In genomic region chr10:108408025-108408424, GRCm38 (mm10) we compare ENCODE assay signal across 14 mouse cellular contexts.
DNase-seq lines count a peak whose midpoint lies in the region; ATAC-seq and TF ChIP-seq lines count a peak whose summit lies in the region.
"Had no signal": no experiment of that assay in that cellular context is flagged by ENCODE, and none has a peak within 500 bp of the region (broad histone marks: within the 10 kb centered on the region; RNA-seq: fewer than 3 reads in every experiment).

No protein-coding gene starts in this region.

- H3K27ac ChIP-seq in kidney, adult 2 months (ENCODE audit: insufficient read depth, low read depth, low read length), result no peak overlapping the region; the same call in 1 of the 2 replicates
- H3K27ac ChIP-seq in embryonic facial prominence, embryonic 13.5 days, result no peak overlapping the region
- H3K27ac ChIP-seq in liver, embryonic 12.5 days, result peak overlapping the region; percentile 31; the same call in 1 of the 2 replicates
- H3K27ac ChIP-seq: limb, embryonic 13.5 days; neural tube, embryonic 15.5 days had no signal

- peaks cover 9% of the 10 kb centered on the region for H3K36me3 ChIP-seq in kidney, adult 2 months (ENCODE audit: control insufficient read depth, insufficient read depth, low read length)
- H3K36me3 ChIP-seq in embryonic facial prominence, embryonic 13.5 days, result no peaks in the 10 kb centered on the region
- H3K36me3 ChIP-seq in liver, embryonic 12.5 days, result peaks cover 13% of the 10 kb centered on the region
- H3K36me3 ChIP-seq: limb, embryonic 13.5 days; neural tube, embryonic 15.5 days had no signal

- H3K9ac ChIP-seq in embryonic facial prominence, embryonic 13.5 days, result no peak overlapping the region
- no peak overlapping the region for H3K9ac ChIP-seq in liver, embryonic 12.5 days
- H3K9ac ChIP-seq: limb, embryonic 13.5 days; neural tube, embryonic 15.5 days had no signal

- DNase-seq in kidney, adult 2 months, result peak; percentile 40
- no peak for DNase-seq in kidney, postnatal 10 days
- peak; percentile 53 for DNase-seq in lung, postnatal 14 days
- no peak for DNase-seq in right cerebral cortex, postnatal 10 days (ENCODE audit: low spot score in 2 of 2)
- no peak for DNase-seq in adrenal gland, adult 8-10 months
- DNase-seq in gastrocnemius, postnatal 36 days, result no peak
- DNase-seq: cerebellum, adult 8-10 months; thymus, postnatal 14 days had no signal

- TF ChIP-seq CTCF in kidney, adult 2 months (conservative IDR thresholded peaks at IDR 0.05; ENCODE audit: insufficient read depth, insufficient read length, low read depth, low read length), result no peak

- no peaks in the 10 kb centered on the region for H3K9me3 ChIP-seq in embryonic facial prominence, embryonic 13.5 days
- no peaks in the 10 kb centered on the region for H3K9me3 ChIP-seq in liver, embryonic 12.5 days (replicated peaks)
- H3K9me3 ChIP-seq: limb, embryonic 13.5 days; neural tube, embryonic 15.5 days had no signal

- H3K4me3 ChIP-seq in kidney, adult 2 months (ENCODE audit: insufficient read depth, low read depth, low read length), result no peak overlapping the region
- no peak overlapping the region for H3K4me3 ChIP-seq in embryonic facial prominence, embryonic 13.5 days
- no peak overlapping the region for H3K4me3 ChIP-seq in liver, embryonic 12.5 days
- H3K4me3 ChIP-seq: limb, embryonic 13.5 days; neural tube, embryonic 15.5 days had no signal

- intact Hi-C loops in gastrocnemius, postnatal 36 days (cut with DNase I), result no loop called here

- H3K4me1 ChIP-seq in kidney, adult 2 months (ENCODE audit: control insufficient read depth, insufficient read depth, low read length), result peaks cover 27% of the 10 kb centered on the region
- H3K4me1 ChIP-seq in embryonic facial prominence, embryonic 13.5 days, result peaks cover 8% of the 10 kb centered on the region
- H3K4me1 ChIP-seq in liver, embryonic 12.5 days, result peaks cover 8% of the 10 kb centered on the region; the same call in 1 of the 2 replicates
- H3K4me1 ChIP-seq: neural tube, embryonic 15.5 days had no signal

- peak; percentile 20; the same call in 1 of the 2 replicates for ATAC-seq in embryonic facial prominence, embryonic 13.5 days (ENCODE audit: insufficient number of reproducible peaks, insufficient read depth, low FRiP score, low TSS enrichment, low read depth)
- ATAC-seq in liver, embryonic 12.5 days, result no peak
- ATAC-seq: midbrain, embryonic 16.5 days; Patski had no signal

- TF ChIP-seq POLR2A in kidney, adult 2 months (IDR thresholded peaks at IDR 0.05; ENCODE audit: low read depth, low read length), result no peak

- no peaks in the 10 kb centered on the region for H3K27me3 ChIP-seq in kidney, adult 2 months (replicated peaks; ENCODE audit: control insufficient read depth, insufficient read depth, low read length)
- H3K27me3 ChIP-seq in embryonic facial prominence, embryonic 13.5 days, result no peaks in the 10 kb centered on the region
- H3K27me3 ChIP-seq in liver, embryonic 12.5 days (replicated peaks), result no peaks in the 10 kb centered on the region
- H3K27me3 ChIP-seq: limb, embryonic 13.5 days; neural tube, embryonic 15.5 days; Patski had no signal

- no peak overlapping the region for H3K4me2 ChIP-seq in embryonic facial prominence, embryonic 13.5 days
- no peak overlapping the region for H3K4me2 ChIP-seq in liver, embryonic 12.5 days
- H3K4me2 ChIP-seq: limb, embryonic 13.5 days; neural tube, embryonic 15.5 days had no signal

- 33% methylated on average over 5 of the region's 5 CpGs for WGBS in kidney, adult 2 months
- WGBS in embryonic facial prominence, embryonic 13.5 days, result 49% methylated on average over 5 of the region's 5 CpGs
- WGBS in liver, embryonic 12.5 days (ENCODE audit: insufficient replicate concordance), result 77% methylated on average over 5 of the region's 5 CpGs

Comparison
In these comparisons a context has a peak if more than half of its experiments do, and no peak if none do; other contexts are left out.
1. DNase-seq: peak in kidney, adult 2 months (single experiment) and lung, postnatal 14 days (single experiment); none in kidney, postnatal 10 days (single experiment), right cerebral cortex, postnatal 10 days (0 of 2), adrenal gland, adult 8-10 months (single experiment) and gastrocnemius, postnatal 36 days (0 of 2).